Mouse (Mus musculus) yolk sac, embryonic 10.5 days (tissue): Measurements from ENCODE around the gene Atg2a.
"Not testable (repeated sequence)": the region's sequence is repeated elsewhere in the genome, so short reads cannot be mapped to it uniquely, and the experiment has no call there.

Experiments used
- DNase-seq: peaks from one replicate; pipeline ENCODE4 v3.0.0-alpha.2; 2017; ENCODE audit warnings: low spot score

Atg2a gene

DNA sequence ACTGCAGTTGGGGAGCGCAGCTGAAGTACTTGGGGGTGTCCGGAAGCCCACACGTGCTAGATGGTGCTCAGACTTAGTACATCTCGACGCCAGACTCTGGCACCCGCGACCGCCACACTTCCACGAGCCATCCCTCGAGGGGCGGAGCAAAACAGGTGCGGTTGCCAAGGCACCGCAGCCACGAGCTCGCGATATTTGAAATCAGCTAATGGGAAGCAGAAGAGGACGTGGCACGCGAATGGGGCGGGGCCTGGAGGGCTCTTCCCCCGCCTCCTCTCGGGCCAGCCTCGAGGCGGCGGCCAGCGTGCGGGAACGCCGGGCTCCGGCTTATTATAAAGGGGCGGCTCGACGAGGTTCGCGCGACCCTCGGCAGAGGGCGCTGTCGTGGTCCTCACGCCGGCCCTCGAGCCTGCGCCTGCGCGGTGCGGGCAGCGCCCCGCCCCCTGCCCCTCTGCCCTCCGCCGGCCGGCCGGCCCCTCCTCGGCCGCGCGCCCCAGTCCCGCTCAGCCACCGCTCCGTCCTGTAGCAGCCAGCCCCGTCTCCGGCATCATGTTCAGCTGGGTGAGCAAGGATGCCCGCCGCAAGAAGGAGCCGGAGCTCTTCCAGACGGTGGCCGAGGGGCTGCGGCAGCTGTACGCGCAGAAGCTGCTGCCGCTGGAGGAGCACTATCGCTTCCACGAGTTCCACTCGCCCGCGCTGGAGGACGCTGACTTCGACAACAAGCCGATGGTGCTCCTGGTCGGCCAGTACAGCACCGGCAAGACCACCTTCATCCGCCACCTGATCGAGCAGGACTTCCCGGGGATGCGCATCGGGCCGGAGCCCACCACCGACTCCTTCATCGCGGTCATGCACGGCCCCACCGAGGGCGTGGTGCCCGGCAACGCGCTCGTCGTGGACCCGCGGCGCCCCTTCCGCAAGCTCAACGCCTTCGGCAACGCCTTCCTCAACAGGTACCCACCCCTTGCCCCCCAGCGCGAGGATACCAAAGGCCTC lies 35.3 kb downstream of the Atg2a start, which contains the start of gene Ehd1:
Gene Ehd1 (plus strand): TSS at position 300 of the 996 bp plus-strand sequence.
- DNase-seq: peak; percentile 98

DNA sequence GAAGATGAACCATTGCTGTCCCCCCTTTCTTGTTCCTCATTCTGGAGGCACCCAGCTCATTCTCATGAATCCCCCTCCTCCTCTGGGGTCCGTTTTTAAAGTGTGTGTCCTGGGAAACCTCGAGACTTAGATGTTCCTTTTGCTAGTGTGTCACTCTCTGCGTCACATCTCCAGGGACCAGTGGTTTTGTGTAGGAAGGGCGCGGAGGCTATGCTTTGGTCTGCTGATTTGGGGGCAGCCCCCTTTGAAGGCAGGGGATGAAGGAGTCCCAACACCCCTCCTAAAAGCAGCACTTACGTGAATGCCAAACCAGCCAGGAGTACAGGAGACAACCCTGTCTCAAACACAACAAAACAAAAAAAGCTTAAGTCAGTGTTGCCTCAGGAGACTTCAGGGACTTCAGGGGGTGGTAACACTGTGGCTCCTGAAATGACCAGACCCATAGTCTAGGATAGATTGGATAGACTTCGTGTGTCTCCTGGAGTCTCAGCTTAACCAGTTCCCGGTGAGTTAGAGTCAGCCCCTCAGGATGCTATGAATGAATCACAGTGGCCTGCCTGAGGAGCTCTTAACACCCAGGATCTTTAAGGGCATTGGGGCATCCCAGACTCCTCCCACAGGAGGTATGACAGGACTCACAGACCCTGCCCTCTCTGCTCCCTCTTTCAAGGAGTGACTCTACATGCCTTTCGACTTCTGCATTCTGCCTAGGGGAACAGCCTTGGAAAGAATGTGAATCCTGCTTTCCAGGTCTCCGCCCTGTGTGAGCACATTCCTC lies 36.4 kb downstream of the Atg2a start:
- DNase-seq: peak; percentile 90

DNA sequence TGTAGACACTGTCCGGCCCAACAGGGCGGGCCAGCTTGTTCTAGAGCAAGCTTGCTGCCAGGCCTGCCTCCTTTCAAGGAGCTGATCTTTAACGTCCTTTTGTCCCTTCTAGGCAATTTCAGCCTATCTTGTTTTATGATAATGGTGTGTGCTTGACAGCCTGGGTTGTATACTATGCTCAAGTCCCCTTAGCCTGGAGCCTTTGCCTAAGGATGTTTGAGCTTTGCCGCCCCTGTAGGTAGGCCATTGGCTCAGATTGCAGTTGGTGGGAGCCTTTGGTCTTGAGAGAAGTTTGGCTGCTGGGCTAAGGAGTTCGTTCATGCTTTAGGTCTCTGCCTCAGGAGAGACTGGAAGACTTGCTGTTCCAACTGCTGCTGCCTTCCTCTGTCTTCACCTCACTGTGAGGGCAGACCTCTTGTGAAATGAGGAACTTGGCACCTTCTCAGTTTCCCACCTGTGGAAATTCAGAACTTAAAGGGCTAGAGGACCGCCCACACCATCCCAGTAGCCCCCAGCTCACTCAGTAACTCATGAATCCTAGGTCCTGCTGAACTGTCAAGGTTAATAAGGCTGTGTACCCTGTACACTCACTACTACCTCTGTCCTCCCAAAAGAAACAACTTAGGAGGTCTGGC lies 37.1 kb downstream of the Atg2a start:
- DNase-seq: no peak

DNA sequence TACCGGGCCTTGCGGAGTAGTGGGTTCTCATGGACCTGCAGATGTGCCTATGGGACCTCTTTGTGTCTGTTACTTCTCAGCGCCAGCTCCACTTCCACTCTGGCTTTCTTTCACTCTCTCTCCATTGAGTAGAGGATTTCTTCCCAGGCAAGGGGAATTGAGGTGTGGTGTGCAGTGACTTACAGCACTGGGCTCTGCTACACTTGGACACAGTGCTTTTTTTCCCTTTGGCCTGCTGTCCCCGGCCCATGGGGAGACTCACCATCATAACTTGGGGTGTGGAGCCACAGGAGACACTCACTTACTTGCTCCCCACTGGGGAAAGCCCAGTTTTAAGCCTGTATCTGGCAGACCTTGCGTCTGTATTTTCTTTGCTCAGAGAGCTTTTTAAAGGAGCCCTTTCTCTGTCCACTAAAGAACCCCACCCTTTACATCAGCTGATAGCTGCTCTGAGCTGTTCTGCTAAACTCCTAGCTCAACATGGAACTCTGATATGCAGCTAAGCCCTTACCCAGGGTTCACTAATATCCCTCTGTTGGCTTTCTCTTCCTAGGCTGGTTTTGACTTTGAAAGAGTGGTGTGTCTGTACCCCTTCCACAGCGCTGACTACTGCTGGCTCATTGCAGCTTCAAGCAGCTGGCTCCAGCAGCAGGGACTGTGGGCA lies 38.1 kb downstream of the Atg2a start:
- no peak for DNase-seq

DNA sequence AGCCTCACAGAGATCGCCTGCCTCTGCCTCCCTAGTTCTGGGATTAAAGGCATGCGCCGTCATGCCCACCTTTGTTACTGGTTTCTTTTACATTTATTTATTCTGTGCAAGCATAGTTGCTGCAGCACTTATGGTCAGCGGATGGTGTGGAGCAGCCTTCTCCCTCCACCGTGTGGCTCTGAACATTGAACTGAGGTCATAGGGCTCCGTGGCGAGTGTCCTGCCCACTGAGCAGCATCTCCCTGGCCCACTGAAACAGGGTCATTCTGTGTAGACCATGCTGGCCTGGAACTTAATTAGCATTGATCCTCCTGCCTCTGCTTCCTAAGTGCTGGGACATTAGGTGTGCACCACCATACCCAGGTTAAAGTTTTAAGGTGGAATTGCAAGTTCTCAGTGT lies 39.1 kb downstream of the Atg2a start:
- DNase-seq: no peak

DNA sequence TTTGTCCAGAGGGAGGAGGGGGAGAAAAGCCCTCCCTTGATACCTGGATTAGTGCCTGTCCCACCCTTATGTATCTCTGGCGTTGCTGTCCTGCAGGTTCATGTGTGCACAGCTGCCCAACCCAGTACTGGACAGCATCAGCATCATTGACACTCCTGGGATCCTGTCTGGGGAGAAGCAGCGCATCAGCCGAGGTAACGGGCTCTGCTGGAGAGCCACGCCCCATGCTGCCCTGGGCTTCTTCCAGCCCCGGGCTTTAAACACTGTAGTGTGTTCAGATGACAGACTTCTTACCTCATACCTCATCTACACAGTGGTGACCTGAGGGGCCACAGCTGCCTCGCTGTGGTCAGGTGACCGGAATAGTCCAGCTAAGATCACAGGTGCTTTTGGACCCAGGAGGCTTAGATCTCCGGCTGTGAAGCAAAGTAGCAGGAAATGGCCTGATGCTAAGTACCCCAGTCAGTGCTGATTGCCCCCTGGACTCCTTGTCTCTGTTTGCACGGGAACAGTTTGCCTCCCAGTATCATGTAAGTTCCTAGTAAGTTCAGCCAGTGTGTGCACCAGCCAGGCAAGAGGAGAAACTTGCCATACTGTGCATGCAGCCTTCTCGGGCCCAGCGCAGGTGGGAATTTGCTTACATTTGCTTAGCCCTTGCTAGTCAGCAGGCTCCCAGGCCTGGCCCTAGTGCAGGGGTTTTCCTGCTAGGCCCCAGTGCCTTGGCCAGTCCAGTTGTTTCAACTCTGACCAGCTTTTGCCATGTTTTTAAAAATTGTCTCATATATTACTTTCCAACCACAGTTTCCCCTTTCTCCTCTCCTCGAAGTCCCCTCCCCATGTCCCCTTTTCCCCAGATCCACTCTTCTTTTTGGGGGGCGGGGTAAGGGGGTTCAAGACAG lies 39.9 kb downstream of the Atg2a start:
- peak; percentile 73 for DNase-seq

DNA sequence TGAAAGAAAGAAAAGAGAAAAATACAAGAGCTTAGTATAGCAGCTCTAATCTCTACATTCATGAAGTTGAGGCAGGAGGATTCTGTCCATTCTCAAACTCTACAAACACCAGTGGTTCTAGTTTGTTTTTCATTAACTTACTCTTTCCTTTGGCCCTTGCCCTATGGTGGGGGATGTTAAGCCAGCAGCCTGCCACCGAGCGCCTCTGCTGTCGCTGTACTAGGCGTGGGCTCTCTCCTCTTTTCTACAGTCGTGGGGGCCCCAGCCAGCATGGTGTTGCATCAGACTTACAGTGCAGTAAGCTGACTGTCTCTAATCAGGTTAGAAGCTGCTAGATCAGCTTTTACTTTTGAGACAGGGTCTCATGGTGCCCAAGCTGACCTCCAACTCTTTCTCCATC lies 41.5 kb downstream of the Atg2a start:
- DNase-seq: no peak

DNA sequence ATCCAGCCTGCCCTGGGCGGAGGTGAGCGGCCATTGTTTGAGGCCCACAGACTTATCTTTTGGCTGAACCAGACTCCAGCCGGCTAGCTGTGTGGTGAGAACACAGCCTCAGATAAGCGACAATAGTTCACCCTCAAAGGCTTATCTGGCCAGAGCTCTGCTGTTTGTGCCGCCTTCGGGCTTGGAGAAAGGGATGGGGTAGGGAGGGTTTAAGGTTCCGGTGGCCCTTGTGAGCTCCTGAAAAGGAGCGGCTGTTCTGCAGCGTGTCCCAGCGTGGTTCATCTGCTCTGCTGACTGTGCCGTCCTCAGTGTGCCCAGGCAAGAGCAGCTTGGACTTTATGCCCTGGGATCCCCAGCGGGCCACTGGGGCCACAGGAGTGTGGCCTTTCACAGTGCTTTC lies 43.0 kb downstream of the Atg2a start:
- no peak for DNase-seq

DNA sequence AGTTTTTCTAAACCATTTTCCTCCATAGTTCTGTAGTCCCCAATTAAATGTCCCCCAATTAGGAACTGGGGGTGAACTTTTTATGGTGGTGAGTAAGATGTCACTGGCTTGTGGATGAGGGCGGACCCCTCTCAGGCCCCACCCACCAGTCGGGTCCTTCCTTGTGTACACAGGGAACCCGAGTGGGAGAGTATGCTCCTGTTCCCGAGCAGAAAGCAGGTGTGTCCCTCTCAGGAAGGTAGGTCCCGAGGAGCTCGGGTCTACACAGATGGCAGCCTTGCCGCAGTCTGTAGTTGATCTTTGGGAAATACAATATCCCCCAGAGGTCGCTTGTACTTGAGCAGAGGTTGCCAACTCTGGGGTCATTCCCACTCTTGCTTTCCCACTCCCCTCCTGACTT lies 43.8 kb downstream of the Atg2a start:
- DNase-seq: no peak

DNA sequence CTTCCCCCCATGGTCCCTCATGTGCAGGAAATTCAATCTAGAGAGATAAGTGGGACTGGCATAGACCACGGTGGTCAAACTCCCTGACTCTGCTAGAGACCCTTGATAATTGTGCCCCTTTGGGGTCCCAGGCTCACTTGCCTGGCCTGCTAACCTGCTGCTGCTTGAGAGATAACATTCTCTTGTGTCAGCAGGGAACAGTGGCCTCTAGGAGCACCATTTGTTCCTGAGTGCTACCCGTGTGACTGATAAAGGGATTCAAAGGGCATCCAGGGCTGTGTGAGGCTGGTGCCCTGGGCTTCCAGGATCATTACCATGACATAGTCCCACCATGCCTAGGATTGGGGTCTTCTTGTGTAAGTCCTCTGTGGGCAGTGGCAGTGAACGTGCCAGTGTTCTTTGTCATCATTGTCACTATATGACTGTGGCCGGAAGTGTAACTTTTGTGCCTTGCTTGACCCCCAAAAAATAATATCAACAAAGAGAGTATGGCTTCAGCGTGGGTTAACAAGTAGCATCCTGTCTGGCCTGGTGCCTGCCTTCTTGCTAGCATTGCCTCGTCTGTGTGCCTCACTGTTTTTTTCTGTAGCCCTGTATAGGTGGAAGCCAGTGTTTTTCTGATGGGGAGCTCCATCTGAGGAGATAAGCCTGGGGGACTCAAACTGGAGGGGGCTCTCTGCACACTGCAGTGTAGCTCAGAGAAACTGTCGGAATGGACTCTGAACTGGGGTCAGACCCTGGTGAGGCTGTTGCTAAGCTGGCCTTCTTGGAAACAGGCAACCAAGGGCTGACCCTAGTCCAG lies 44.4 kb downstream of the Atg2a start:
- DNase-seq: peak; percentile 76

DNA sequence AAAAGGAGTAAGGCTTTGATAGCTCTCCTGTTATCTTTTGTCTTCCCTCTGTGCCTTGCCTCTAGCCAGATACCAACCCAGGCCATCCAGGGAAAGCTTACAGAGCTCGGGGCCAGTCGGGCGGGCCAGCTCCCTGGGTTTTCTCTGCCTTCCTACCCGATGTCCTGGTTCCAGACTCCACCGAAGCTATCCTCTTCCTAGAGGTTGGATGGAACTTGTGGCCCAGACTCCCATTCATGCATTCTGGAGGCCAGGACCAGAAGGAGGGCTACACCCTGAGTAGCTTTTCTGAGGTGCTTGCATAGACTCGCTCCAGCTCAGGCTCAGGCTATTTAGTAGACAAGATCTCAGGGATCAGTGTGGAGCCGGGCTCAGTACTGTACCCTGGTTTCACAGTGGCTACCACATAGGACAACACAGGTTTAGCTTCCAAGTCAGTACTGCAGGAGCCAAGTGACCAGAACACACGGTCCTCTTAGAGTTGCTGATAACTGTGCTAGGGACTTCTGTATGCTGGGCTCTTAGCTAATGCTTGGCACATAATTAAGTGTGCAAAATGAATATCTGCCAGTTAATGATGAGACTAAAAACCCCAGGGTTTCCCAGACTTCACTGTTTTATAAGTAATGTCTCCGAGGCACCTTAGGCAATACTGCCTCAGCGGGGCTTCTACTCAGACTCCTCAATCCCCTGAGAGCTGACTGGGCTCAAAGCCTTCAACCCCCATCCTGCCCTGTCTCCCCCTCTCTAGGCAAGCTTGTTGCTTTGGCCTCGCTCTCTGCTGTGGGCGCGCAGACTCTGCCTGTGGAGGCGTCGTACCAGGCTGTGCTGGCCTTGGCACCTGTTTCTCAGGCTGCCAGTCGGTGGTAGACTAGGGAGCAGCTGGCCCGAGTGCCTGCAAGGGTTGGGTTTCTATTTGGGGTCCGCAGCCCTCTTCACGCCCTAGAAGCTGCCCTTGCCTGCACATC lies 45.2 kb downstream of the Atg2a start:
- no peak for DNase-seq

DNA sequence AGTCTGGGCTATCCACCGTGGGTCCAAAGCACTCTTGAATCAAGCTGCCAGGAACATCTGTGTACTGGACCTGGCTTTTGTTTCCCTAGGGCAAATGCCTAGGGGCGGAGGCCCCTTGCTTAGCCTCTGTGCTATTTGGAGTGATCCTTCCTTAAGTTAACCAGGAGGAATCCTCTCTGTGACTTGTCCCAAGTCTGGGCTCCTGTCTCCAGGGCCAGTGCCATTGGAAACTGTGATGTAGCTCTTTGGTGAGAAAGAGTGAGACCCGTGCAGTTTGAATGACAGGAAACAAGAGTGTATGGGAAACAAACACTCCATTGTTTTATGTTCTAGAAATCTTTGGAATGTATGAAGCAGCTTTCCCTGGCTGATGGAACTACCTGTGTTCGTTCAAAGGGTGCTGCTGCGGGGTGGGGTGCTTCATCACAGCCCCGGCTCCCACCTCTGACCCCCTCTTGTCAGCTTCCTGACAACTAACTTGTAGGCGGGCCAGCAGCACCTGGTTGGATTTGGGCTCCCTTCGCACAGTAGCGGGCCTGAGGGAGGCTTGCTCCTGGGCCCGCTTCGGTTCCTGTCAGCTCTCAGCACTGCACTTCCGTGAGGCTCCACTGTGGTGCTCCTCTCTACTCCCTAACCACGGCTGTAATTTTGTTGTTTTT lies 46.9 kb downstream of the Atg2a start:
- DNase-seq: no peak

DNA sequence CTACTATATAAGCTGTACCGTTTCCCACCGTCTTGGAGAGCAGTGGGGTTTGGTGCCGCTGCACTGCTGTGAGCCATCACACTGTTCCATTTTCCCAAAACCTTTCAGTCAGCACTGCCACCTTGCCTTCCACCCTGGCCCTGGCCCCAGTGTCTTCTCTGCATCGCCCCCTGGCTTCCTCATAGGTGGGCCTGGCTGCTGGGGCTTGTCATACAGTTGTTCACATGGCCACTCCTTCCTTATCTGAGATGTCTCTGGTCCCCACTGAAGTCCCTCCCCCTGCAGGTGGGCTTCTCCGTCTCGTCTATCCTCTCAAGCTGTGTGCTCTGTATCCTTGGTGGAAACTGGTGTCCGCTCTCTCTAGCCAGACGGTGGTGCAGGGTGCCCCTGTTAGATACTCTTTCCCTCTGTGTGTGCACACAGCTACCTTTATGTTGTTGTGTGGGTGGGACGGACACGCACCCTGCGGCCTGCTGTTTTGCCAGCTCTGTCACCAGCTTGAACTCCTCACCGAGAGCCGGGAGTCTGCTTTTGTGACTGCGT lies 48.3 kb downstream of the Atg2a start:
- no peak for DNase-seq

DNA sequence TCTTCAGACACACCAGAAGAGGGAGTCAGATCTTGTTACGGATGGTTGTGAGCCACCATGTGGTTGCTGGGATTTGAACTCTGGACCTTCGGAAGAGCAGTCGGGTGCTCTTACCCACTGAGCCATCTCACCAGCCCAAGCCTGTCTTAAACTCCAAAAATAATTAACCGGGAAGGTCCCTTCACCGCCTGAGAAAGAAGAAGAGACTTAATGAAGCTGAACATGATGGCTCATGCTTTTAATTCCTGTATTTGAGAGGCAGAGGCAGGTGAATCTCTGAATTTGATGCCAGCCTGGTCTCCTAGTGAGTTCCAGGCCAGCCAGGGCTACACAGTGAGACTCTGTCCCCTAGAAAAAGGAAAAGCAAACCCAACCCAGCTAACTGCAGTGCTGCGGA lies 49.2 kb downstream of the Atg2a start:
- DNase-seq: not testable (repeated sequence)

DNA sequence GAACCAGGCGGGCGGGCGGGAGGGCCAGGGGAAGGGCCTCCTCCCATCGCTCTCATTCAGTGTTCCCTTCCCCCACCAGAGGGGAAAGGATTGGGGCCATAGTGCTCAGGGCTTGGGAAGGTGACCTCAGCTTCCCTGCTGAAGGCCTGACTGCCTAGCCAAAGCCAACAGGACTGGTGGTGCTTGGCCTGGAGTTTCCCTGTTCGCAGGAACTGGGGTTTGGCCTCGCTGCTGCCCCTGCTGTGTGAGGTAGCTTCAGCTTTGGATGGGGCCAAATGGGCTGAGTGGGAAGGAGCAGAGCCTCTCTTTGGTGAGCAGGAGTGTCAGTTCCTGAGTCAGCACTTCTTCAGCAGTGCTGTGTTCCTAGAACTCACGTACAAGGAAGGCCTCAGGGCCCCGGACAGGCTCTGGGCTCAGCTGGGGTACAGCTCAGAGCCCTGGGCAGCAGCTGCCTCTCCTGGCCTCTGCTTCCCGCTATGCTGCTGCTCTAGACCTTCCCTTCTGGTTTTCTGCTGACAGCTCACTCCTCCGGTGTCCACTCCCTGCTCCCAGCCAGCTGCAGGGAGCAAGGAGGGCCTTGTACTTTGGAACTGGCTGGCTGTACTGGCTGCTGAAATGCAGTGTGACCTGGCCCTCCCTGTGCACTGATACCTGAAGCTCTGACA lies 49.8 kb downstream of the Atg2a start:
- DNase-seq: peak; percentile 89

DNA sequence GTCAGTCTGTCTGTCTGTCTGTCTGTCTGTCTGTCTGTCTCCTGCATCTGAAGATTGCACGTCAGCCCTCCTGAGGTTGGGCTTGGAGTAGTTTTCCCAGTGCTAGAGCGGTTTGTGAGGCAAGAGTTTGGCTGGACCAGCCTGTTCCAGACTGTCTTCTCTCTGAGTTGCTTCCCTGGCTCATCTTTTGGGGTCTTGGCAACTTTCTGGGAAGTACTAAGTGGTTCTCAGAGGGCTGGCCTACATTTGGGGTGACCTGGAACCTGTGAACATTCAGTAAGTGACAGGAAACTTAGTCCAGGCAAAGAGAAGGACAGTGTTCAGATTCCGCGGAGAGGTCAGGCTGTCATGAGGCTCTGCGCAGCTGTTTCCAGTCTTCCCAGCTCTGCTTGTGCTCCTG lies 50.8 kb downstream of the Atg2a start:
- DNase-seq: no peak

DNA sequence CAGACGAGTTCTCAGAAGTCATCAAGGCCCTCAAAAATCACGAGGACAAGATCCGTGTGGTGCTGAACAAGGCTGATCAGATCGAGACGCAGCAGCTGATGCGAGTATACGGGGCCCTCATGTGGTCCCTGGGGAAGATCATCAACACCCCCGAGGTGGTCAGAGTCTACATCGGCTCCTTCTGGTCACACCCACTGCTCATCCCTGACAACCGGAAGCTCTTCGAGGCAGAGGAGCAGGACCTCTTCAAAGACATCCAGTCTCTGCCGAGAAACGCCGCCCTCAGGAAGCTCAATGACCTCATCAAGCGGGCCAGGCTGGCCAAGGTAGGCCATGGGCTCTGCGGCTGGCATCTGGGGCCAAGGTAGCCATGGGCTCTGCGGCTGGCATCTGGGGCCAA lies 52.8 kb downstream of the Atg2a start:
- DNase-seq: no peak
